ENCODE assay signal across 22 mouse cellular contexts in the genomic region with DNA sequence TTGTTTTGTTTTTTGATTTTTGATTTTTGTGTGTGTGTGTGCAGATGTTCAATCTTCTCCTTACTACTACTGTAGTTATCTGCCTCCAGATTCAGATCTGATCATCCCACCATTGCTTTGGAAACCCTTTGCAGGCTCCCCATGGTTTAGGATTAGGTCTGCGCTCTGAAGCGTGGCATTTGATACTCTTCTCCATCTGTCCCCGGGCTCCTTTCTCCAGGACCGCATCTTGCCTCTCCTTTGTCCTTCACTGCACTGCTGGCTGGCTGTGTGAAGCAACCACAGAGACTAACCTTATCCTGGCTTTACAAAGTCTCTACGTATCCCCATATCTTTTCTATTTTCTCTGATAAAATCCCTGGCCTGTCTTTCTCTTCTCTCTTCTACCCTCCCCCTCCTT. TPM values are rescaled to one million over a fixed set of nuclear protein-coding genes. Genes with fewer than 3 reads are reported as not detected.
DNase-seq lines count a peak whose midpoint lies in the region; ATAC-seq lines count a peak whose summit lies in the region.
"Had no signal": no experiment of that assay in that cellular context is flagged by ENCODE, and none has a peak within 500 bp of the region (broad histone marks: within the 10 kb centered on the region; RNA-seq: fewer than 3 reads in every experiment).

No protein-coding gene starts in this region.

- DNase-seq in hindbrain, embryonic 14.5 days (ENCODE audit: low spot score), result no peak
- peak; percentile 75 for DNase-seq in cerebellum, adult 11 months
- peak; percentile 78 to 83 for DNase-seq in cerebellum, postnatal 14 days
- peak; percentile 49 for DNase-seq in retina, embryonic 14.5 days (ENCODE audit: low spot score)
- DNase-seq in T-cell, adult 2 months (ENCODE audit: low spot score), result no peak
- DNase-seq: adrenal gland, postnatal 25 days; gastrocnemius, postnatal 36 days; heart, postnatal 14 days; lung, embryonic 14.5 days; right cerebral cortex, postnatal 4 days; thymus, postnatal 4 days had no signal

- peak overlapping the region; percentile 12; the same call in 1 of the 2 replicates for H3K27ac ChIP-seq in hindbrain, embryonic 12.5 days
- H3K27ac ChIP-seq in hindbrain, embryonic 14.5 days, result no peak overlapping the region
- H3K27ac ChIP-seq: forebrain, embryonic 13.5 days; heart, embryonic 10.5 days; intestine, embryonic 15.5 days; kidney, postnatal 0 days; liver, embryonic 12.5 days had no signal

- no peak overlapping the region for H3K4me2 ChIP-seq in hindbrain, embryonic 12.5 days (replicated peaks)
- no peak overlapping the region for H3K4me2 ChIP-seq in hindbrain, embryonic 14.5 days (replicated peaks)
- H3K4me2 ChIP-seq: forebrain, embryonic 13.5 days; intestine, embryonic 15.5 days; liver, embryonic 12.5 days; lung, embryonic 14.5 days had no signal

- no peaks in the 10 kb centered on the region for H3K36me3 ChIP-seq in hindbrain, embryonic 12.5 days
- no peaks in the 10 kb centered on the region for H3K36me3 ChIP-seq in hindbrain, embryonic 14.5 days (replicated peaks; ENCODE audit: control insufficient read depth, insufficient read depth)
- H3K36me3 ChIP-seq: heart, embryonic 10.5 days; intestine, embryonic 15.5 days; liver, embryonic 12.5 days had no signal

- 54% methylated on average over 5 of the region's 5 CpGs for WGBS in hindbrain, embryonic 12.5 days
- 54% methylated on average over 5 of the region's 5 CpGs for WGBS in hindbrain, embryonic 14.5 days

- H3K9ac ChIP-seq in hindbrain, embryonic 12.5 days, result no peak overlapping the region
- no peak overlapping the region for H3K9ac ChIP-seq in hindbrain, embryonic 14.5 days
- H3K9ac ChIP-seq: forebrain, embryonic 13.5 days; intestine, embryonic 15.5 days; liver, embryonic 12.5 days; lung, embryonic 14.5 days had no signal

- no peak for ATAC-seq in hindbrain, embryonic 12.5 days (ENCODE audit: low FRiP score)
- ATAC-seq in hindbrain, embryonic 14.5 days (ENCODE audit: low FRiP score), result no peak
- ATAC-seq in megakaryocyte-erythroid progenitor cell, adult 5-6 weeks (replicated peaks; ENCODE audit: low FRiP score, low TSS enrichment, poor library complexity, severe bottlenecking), result no peak
- ATAC-seq: activated CD4-positive, CD25-positive, alpha-beta regulatory T cell, adult 4 months; forebrain, embryonic 13.5 days; intestine, embryonic 15.5 days; liver, embryonic 12.5 days had no signal

- H3K9me3 ChIP-seq in hindbrain, embryonic 12.5 days (replicated peaks), result no peaks in the 10 kb centered on the region
- H3K9me3 ChIP-seq in hindbrain, embryonic 14.5 days (ENCODE audit: control insufficient read depth, low read length), result no peaks in the 10 kb centered on the region
- H3K9me3 ChIP-seq: forebrain, embryonic 13.5 days; heart, embryonic 10.5 days; intestine, embryonic 15.5 days; liver, embryonic 12.5 days had no signal

- no peak overlapping the region for H3K4me3 ChIP-seq in hindbrain, embryonic 12.5 days
- no peak overlapping the region for H3K4me3 ChIP-seq in hindbrain, embryonic 14.5 days (replicated peaks; ENCODE audit: low read length)
- H3K4me3 ChIP-seq: forebrain, embryonic 13.5 days; heart, embryonic 10.5 days; intestine, embryonic 15.5 days; liver, embryonic 12.5 days had no signal

- no peaks in the 10 kb centered on the region for H3K27me3 ChIP-seq in hindbrain, embryonic 12.5 days
- H3K27me3 ChIP-seq in hindbrain, embryonic 14.5 days (ENCODE audit: control insufficient read depth, insufficient read depth, low read length), result no peaks in the 10 kb centered on the region
- H3K27me3 ChIP-seq: forebrain, embryonic 13.5 days; intestine, embryonic 15.5 days; liver, embryonic 12.5 days had no signal

- H3K4me1 ChIP-seq in hindbrain, embryonic 12.5 days, result no peaks in the 10 kb centered on the region
- 0 out of 2 replicates have a peak, but pooled peaks cover under 1% of the 10 kb centered on the region for H3K4me1 ChIP-seq in hindbrain, embryonic 14.5 days (replicated peaks; ENCODE audit: control insufficient read depth, insufficient read depth, low read length)
- H3K4me1 ChIP-seq: intestine, embryonic 15.5 days; liver, embryonic 12.5 days had no signal

RNA-seq across cellular contexts. Expression of a gene that starts 31.3 kb away (rescaled TPM):
- 61.0 and 65.8 TPM in 2 replicates for polyA plus RNA-seq in hindbrain, embryonic 12.5 days (2016; fragmentation: Nextera tagmentation; extraction: Ambion mirVana)
- 64.5 and 69.9 TPM in 2 replicates for polyA plus RNA-seq in hindbrain, embryonic 14.5 days (2014; fragmentation: Nextera tagmentation; extraction: Ambion mirVana)
- total RNA-seq in megakaryocyte-erythroid progenitor cell, adult 5-6 weeks (2014; fragmentation: Nextera tagmentation), result 48.1 and 63.1 TPM in 2 replicates
- 9.9 and 30.6 TPM in 2 replicates for total RNA-seq in megakaryocyte-erythroid progenitor cell, adult 5-6 weeks (2017)

RNA-seq across cellular contexts. Expression of a gene that starts 43.0 kb away (rescaled TPM):
- 0.25 TPM in 1 of 2 replicates, not detected in the other for polyA plus RNA-seq in hindbrain, embryonic 12.5 days (2016; fragmentation: Nextera tagmentation; extraction: Ambion mirVana)
- 0.13 TPM in 1 of 2 replicates, not detected in the other for polyA plus RNA-seq in hindbrain, embryonic 14.5 days (2014; fragmentation: Nextera tagmentation; extraction: Ambion mirVana)
- total RNA-seq in megakaryocyte-erythroid progenitor cell, adult 5-6 weeks (2014; fragmentation: Nextera tagmentation), result not detected in 2 replicates
- not detected in 2 replicates for total RNA-seq in megakaryocyte-erythroid progenitor cell, adult 5-6 weeks (2017)
- total RNA-seq: adrenal gland, postnatal 25 days; gastrocnemius, postnatal 36 days; layer of hippocampus, adult 18-20 months had no signal
- polyA plus RNA-seq: activated CD4-positive, CD25-positive, alpha-beta regulatory T cell, adult 4 months; limb, embryonic 11.5 days; neural tube, embryonic 14.5 days had no signal

Comparison
In these comparisons a context has a peak if more than half of its experiments do, and no peak if none do; other contexts are left out.
1. DNase-seq: peak in cerebellum, adult 11 months (single experiment), cerebellum, postnatal 14 days (2 of 2) and retina, embryonic 14.5 days (single experiment); none in hindbrain, embryonic 14.5 days (single experiment) and T-cell, adult 2 months (single experiment).